Mouse (Mus musculus) testis, adult 2 months (tissue): ENCODE measurements at regions not wholly inside any gene's neighbourhood (a gene's known extent, or its start where the extent isn't known, plus 50 kb on each side); places are given as distances from the start of the nearest gene placed in this dataset.

Experiments used
- CTCF ChIP-seq: fragments of 200-500 bp; IDR thresholded peaks from 2 replicates; pipeline ENCODE4 v1.5.1; 2012; ENCODE audit warnings: low read depth, mild to moderate bottlenecking, inconsistent platforms, low read length, moderate library complexity; ENCODE audit not compliant: control insufficient read depth, insufficient read depth, insufficient replicate concordance
- POLR2A ChIP-seq: fragments of 200-500 bp; IDR thresholded peaks from 2 replicates; pipeline ENCODE4 v1.6.1; 2012; ENCODE audit warnings: low read depth, mild to moderate bottlenecking, inconsistent platforms, low read length, moderate library complexity; ENCODE audit not compliant: control insufficient read depth

DNA sequence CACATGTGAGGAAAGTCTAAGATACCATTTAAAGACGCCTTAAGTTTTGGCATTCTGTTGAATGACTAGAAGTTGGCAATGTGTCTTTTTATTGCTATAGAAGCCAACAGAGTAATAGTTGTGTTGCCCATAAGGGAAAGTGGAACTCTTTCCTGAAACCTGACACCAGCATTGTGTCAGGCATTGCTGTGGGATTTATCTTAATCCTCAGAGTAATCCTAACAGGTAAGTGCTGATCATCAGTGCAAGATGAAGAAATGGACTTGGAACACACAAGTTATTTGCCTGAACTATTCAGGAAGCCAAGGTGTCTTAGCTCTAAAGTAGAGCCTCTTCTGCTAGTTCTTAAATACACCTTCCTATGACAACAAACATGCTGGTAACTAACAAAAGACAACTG is 198.3 kb upstream of the Rbms1 start:
- TF ChIP-seq CTCF = no peak
- no peak for TF ChIP-seq POLR2A
